Mouse (Mus musculus) small intestine, adult 2 months (tissue): ENCODE measurements around the gene Wdr81.

Source experiments
- CTCF ChIP-seq: fragments of 200-500 bp; IDR thresholded peaks from 2 replicates; pipeline ENCODE4 v1.5.1; 2012; ENCODE audit warnings: low read depth, mild to moderate bottlenecking, control low read depth, inconsistent platforms, low read length, moderate library complexity, mixed read lengths; ENCODE audit not compliant: insufficient replicate concordance, insufficient read length; ENCODE audit errors: extremely low read depth
- POLR2A ChIP-seq: fragments of 200-500 bp; IDR thresholded peaks from 2 replicates; pipeline ENCODE4 v1.6.1; 2012; ENCODE audit warnings: low read depth, mild to moderate bottlenecking, control low read depth, inconsistent platforms, low read length, moderate library complexity

DNA sequence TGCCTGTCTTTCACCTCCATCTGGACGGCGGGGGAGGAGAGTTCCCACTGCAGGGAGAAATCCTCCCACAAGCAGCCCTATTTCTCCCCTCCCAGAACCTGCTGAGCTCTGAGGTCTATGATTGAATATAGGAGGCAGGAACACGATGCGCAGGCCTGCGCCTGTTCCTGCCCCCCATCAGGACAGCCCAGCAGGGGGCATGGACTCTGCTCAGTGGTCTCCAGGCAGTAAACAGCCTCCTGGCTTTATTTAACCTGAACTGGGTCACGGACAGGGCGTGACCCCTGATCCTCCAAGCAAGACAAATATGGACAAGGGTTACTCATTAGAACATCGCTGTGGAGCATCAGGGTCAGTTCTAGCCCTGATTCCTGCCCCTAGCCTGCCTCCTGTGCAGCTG lies 10.8 kb downstream of the Wdr81 start:
- TF ChIP-seq POLR2A (no peak), CTCF (no peak)
